In the genomic region with DNA sequence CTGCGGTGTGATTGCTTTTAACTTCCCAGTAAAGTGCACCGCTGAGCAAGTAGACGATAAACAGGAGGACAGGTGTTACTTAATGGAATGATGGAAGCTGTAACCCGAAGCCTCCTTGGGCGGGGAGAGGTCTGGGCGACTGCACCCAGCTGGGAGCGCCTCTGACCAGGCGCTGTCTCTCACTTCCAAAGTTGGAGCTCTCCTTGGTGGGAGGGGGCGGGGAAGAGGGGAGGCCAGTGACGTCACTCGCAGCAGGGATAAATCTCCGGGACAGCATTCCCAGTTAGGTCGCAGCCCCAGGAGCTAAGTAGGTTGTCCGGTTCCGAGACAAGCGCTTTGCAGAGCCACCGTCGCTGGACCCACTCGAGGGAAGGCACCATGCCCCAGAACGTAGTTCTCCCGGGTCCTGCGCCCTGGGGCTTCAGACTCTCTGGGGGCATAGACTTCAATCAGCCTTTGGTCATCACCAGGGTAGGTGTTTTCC, we compare ENCODE assay signal across 9 mouse cellular contexts. TPM values are rescaled to one million over a fixed set of nuclear protein-coding genes. Genes with fewer than 3 reads are reported as not detected.
A peak's percentile ranks its signal among the peaks of the same experiment; 100 is the strongest.
DNase-seq lines count a peak whose midpoint lies in the region; ATAC-seq lines count a peak whose summit lies in the region.
"Had no signal": no experiment of that assay in that cellular context is flagged by ENCODE, and none has a peak within 500 bp of the region (broad histone marks: within the 10 kb centered on the region; RNA-seq: fewer than 3 reads in every experiment).

A gene (plus strand): TSS at position 260 of the 484 bp plus-strand sequence.

- H3K27ac ChIP-seq in forebrain, embryonic 15.5 days (replicated peaks) = no peak within 1 kb of the TSS

- peak; percentile 32 for DNase-seq in left cerebral cortex, postnatal 4 days
- no peak for DNase-seq in left cerebral cortex, postnatal 14 days (ENCODE audit: low spot score in 2 of 2)
- peak; percentile 82 for DNase-seq in heart, postnatal 4 days
- DNase-seq in liver = peak; percentile 47
- DNase-seq in neural tube, embryonic 10.5 days (ENCODE audit: extremely low spot score, low spot score) = peak; percentile 65
- DNase-seq in thymus, postnatal 10 days (ENCODE audit: low spot score in 2 of 2) = no peak
- no peak for DNase-seq in natural killer cell, adult 2 months (ENCODE audit: low spot score in 2 of 2)

- H3K4me3 ChIP-seq in forebrain, embryonic 15.5 days = peak within 1 kb of the TSS; percentile 37

- intact Hi-C loops in left cerebral cortex, postnatal 4 days (cut with DNase I) = no loop called here
- intact Hi-C loops in left cerebral cortex, postnatal 14 days (cut with DNase I) = no loop called here

- H3K9ac ChIP-seq in forebrain, embryonic 15.5 days (replicated peaks) = peak within 1 kb of the TSS; percentile 25

- peak; percentile 60 for ATAC-seq in forebrain, embryonic 15.5 days (replicated peaks)

- 2% methylated on average over 22 of the region's 22 CpGs for WGBS in forebrain, embryonic 15.5 days

- no peaks in the 10 kb centered on the region for H3K9me3 ChIP-seq in forebrain, embryonic 15.5 days

- H3K27me3 ChIP-seq in forebrain, embryonic 15.5 days = peaks cover 13% of the 10 kb centered on the region; the same call in 1 of the 2 replicates

- H3K36me3 ChIP-seq in forebrain, embryonic 15.5 days = no peaks in the 10 kb centered on the region

- H3K4me1 ChIP-seq in forebrain, embryonic 15.5 days = peaks cover 14% of the 10 kb centered on the region

- peak within 1 kb of the TSS; percentile 72 for H3K4me2 ChIP-seq in forebrain, embryonic 15.5 days (replicated peaks)

RNA-seq across cellular contexts. Expression of the gene that starts here (rescaled TPM):
- total RNA-seq in left cerebral cortex, postnatal 4 days (2021) = 1 to 10 TPM in 1 of 2 experiments, under 1 TPM in 1; 0.26 to 1.0 TPM
- total RNA-seq in left cerebral cortex, postnatal 14 days (2021) = 1 to 10 TPM; 1.6 to 1.7 TPM
- 4.2 and 5.2 TPM in 2 replicates for polyA plus RNA-seq in forebrain, embryonic 15.5 days (2015; fragmentation: Nextera tagmentation; extraction: Ambion mirVana)
- total RNA-seq in heart, postnatal 4 days (2021) = 100 to 1,000 TPM; 104 to 113 TPM
- total RNA-seq: MEL had no signal

Comparison
In these comparisons a context has a peak if more than half of its experiments do, and no peak if none do; other contexts are left out.
1. RNA of the gene that starts here (total RNA-seq): 104 to 113 TPM in heart, postnatal 4 days; 1.6 to 1.7 TPM in left cerebral cortex, postnatal 14 days and 0.26 to 1.0 TPM in left cerebral cortex, postnatal 4 days; every median in the first group is over 10 times any median in the second.
2. DNase-seq: peak in left cerebral cortex, postnatal 4 days (single experiment), heart, postnatal 4 days (single experiment), liver (single experiment) and neural tube, embryonic 10.5 days (single experiment); none in left cerebral cortex, postnatal 14 days (0 of 2), thymus, postnatal 10 days (0 of 2) and natural killer cell, adult 2 months (0 of 2).